Mouse (Mus musculus) lung, adult 2 months (tissue): Measurements from ENCODE around the gene Prtg.

Source experiments
- CTCF ChIP-seq: fragments of 200-500 bp; IDR thresholded peaks from 2 replicates; pipeline ENCODE4 v1.5.1; 2011; ENCODE audit warnings: mild to moderate bottlenecking, low read length, control low read depth; ENCODE audit not compliant: insufficient read depth
- POLR2A ChIP-seq: fragments of 200-500 bp; IDR thresholded peaks from 2 replicates; pipeline ENCODE4 v1.6.1; 2011; ENCODE audit warnings: low read depth, mild to moderate bottlenecking, control low read depth, low read length, borderline replicate concordance; ENCODE audit errors: extremely low read depth

GRCm38 (mm10) chr9:72851541-72851940 is 44.9 kb downstream of the Prtg start:
- no peak for TF ChIP-seq CTCF
- TF ChIP-seq POLR2A, result no peak
